Mouse (Mus musculus): ENCODE results near the gene Hnrnpul1. TPM values are rescaled to one million over a fixed set of nuclear protein-coding genes. Genes with fewer than 3 reads are reported as not detected.
A peak's percentile ranks its signal among the peaks of the same experiment; 100 is the strongest.

The Hnrnpul1 gene
- total and polyA plus RNA-seq, 2 experiments from 2014 or later, result 47.8 to 126 TPM

DNA sequence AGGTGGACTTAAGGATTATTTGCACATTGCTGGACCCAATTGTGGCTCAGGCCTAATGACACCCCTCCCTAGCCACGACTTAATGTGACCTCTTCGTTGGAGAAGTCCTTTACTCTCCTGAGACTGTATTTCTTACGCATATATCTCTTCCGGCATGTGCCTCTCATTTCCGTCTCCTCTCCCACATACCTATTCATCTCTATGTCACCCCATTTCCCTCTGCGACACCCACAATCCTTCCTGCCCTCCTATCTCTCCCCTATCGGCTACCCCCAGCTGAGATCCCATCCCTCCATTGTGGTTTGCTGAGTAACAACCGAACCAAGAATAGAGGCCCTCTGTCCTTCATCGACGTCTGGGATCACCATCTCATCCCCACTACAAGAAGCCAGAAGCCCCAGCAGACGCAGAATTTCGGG, 64.9 kb downstream of the Hnrnpul1 start:
- Histone ChIP-seq H3K9ac (replicated peaks; ENCODE audit: low read length, poor library complexity, severe bottlenecking) (peak overlapping the region; percentile 48; the same call in 1 of the 2 replicates), H3K27ac (ENCODE audit: low read depth, low read length) (no peak overlapping the region), H3K4me1 (ENCODE audit: insufficient read depth, low read length) (peaks cover 6% of the 10 kb centered on the region), H3K36me3 (ENCODE audit: insufficient read depth, low read length) (no peaks in the 10 kb centered on the region), H3K4me2 (ENCODE audit: low read depth, low read length, poor library complexity, severe bottlenecking) (peak overlapping the region; percentile 73), H3K27me3 (ENCODE audit: insufficient read depth, low read length) (peaks cover 42% of the 10 kb centered on the region), H3K4me3 (ENCODE audit: low read depth, low read length) (peak overlapping the region; percentile 38), H3K9me3 (ENCODE audit: low read length) (no peaks in the 10 kb centered on the region)
- ATAC-seq (ENCODE audit: low FRiP score) (no peak), DNase-seq (ENCODE audit: low spot score) (no peak)
- TF ChIP-seq CTCF (IDR thresholded peaks at IDR 0.05), result no peak
- 14% methylated on average over 12 of the region's 12 CpGs for WGBS

DNA sequence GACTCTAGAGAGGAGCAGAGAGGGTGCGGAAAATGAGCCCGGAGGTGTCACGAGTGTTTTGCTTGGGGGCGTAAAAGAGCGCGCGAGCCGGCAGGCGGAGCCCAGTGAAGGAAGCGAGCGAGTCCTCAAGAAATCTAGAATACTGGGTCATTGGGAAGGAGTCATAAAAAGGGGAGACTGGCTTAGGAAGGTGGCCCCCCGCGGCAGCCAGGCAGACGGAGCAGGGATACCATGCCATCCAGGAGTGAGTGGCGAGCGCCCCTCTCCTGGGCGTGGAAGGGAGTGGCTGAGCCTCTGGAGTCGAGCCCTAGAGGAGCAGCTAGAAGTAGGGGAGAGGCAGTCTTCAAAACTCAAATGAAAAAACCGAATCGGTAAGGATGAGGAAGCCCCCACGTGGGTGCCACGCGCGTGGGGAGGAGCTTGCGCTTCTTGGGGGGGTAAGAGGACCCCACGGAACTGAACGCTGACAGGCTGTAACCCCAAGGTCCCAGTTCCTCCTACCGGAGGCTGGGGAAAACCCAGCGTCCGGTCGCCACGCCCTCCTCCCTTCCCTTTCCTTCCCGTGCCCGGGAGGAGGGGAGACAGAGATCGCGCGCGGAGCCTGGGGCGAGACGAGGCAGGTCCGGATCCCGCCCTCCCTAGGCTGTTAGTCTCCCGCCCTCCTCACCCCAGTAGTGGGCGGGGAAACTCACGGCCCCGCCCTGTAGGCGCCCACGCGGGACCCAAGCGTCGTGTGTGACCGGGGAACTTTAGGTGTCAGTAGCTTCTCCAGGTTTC, 65.6 kb downstream of the Hnrnpul1 start:
- Histone ChIP-seq H3K9ac (replicated peaks; ENCODE audit: low read length, poor library complexity, severe bottlenecking) (peak overlapping the region; percentile 48; the same call in 1 of the 2 replicates), H3K9me3 (ENCODE audit: low read length) (no peaks in the 10 kb centered on the region), H3K4me3 (ENCODE audit: low read depth, low read length) (peak overlapping the region; percentile 38), H3K4me2 (ENCODE audit: low read depth, low read length, poor library complexity, severe bottlenecking) (peak overlapping the region; percentile 73), H3K27ac (ENCODE audit: low read depth, low read length) (no peak overlapping the region), H3K36me3 (ENCODE audit: insufficient read depth, low read length) (no peaks in the 10 kb centered on the region), H3K4me1 (ENCODE audit: insufficient read depth, low read length) (peaks cover 6% of the 10 kb centered on the region), H3K27me3 (ENCODE audit: insufficient read depth, low read length) (peaks cover 42% of the 10 kb centered on the region)
- DNase-seq (ENCODE audit: low spot score) (no peak), ATAC-seq (ENCODE audit: low FRiP score) (peak; percentile 29; the same call in 1 of the 2 replicates)
- no peak for TF ChIP-seq CTCF (IDR thresholded peaks at IDR 0.05)
- WGBS, result 2% methylated on average over 48 of the region's 52 CpGs

DNA sequence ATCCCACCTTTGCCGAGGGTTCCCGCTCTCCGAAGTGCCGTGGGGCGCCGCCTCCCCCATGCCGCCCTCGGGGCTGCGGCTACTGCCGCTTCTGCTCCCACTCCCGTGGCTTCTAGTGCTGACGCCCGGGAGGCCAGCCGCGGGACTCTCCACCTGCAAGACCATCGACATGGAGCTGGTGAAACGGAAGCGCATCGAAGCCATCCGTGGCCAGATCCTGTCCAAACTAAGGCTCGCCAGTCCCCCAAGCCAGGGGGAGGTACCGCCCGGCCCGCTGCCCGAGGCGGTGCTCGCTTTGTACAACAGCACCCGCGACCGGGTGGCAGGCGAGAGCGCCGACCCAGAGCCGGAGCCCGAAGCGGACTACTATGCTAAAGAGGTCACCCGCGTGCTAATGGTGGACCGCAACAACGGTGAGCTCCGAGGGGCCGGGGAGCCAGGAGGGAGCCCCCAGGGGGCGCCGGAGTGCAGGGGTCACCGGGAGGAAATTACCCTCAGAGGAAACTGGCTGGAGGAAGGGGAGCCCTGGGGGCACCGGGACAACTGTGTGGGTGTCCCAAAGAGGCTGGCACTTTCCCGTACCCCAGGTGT, 66.7 kb downstream of the Hnrnpul1 start:
- DNase-seq (ENCODE audit: low spot score) (no peak), ATAC-seq (ENCODE audit: low FRiP score) (no peak)
- no peak overlapping the region for H3K27ac ChIP-seq (ENCODE audit: low read depth, low read length)
- H3K27me3 ChIP-seq (ENCODE audit: insufficient read depth, low read length), result peaks cover 42% of the 10 kb centered on the region
- no peaks in the 10 kb centered on the region for H3K36me3 ChIP-seq (ENCODE audit: insufficient read depth, low read length)
- H3K4me1 ChIP-seq (ENCODE audit: insufficient read depth, low read length), result peaks cover 6% of the 10 kb centered on the region
- H3K4me3 ChIP-seq (ENCODE audit: low read depth, low read length), result peak overlapping the region; percentile 38
- TF ChIP-seq CTCF (IDR thresholded peaks at IDR 0.05), result 0 out of 2 replicates have a peak, but pooled peaks have one; percentile 23
- peak overlapping the region; percentile 39 for H3K9ac ChIP-seq (replicated peaks; ENCODE audit: low read length, poor library complexity, severe bottlenecking)
- no peaks in the 10 kb centered on the region for H3K9me3 ChIP-seq (ENCODE audit: low read length)
- under 1% methylated on average over 47 of the region's 47 CpGs for WGBS
- peak overlapping the region; percentile 73 for H3K4me2 ChIP-seq (ENCODE audit: low read depth, low read length, poor library complexity, severe bottlenecking)

DNA sequence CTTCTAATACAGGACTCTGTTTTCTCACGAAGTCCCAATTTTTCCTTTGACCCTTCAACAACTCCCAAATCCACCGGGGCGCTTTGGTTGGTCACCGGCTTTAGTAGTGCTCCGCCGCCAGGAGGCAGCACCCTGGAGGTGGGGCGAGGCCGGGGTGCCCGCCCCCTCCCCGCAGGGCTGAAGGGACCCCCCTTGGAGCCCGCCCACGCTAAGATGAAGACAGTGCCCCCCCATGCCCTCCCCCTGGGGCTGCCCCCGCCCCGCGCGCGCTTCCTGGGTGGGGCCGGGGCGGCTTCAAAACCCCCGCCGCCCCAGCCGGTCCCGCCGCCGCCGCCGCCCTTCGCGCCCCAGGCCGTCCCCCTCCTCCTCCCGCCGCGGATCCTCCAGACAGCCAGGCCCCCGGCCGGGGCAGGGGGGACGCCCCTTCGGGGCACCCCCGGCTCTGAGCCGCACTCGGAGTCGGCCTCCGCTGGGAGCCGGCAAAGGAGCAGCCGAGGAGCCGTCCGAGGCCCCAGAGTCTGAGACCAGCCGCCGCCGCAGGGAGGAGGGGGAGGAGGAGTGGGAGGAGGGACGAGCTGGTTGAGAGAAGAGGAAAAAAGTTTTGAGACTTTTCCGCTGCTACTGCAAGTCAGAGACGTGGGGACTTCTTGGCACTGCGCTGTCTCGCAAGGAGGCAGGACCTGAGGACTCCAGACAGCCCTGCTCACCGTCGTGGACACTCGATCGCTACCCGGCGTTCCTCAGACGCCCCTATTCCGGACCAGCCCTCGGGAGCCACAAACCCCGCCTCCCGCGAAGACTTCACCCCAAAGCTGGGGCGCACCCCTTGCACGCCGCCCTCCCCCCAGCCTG, 67.7 kb downstream of the Hnrnpul1 start, which contains the start of gene Tgfb1:
TSS of gene Tgfb1 (plus strand) at position 323 of the 852 bp plus-strand sequence.
- Histone ChIP-seq H3K4me2 (ENCODE audit: low read depth, low read length, poor library complexity, severe bottlenecking) (peak within 1 kb of the TSS; percentile 73), H3K27ac (ENCODE audit: low read depth, low read length) (no peak within 1 kb of the TSS), H3K36me3 (ENCODE audit: insufficient read depth, low read length) (no peaks in the 10 kb centered on the region), H3K9me3 (ENCODE audit: low read length) (no peaks in the 10 kb centered on the region), H3K9ac (replicated peaks; ENCODE audit: low read length, poor library complexity, severe bottlenecking) (peak within 1 kb of the TSS; percentile 39), H3K4me3 (ENCODE audit: low read depth, low read length) (peak within 1 kb of the TSS; percentile 38), H3K4me1 (ENCODE audit: insufficient read depth, low read length) (peaks cover 6% of the 10 kb centered on the region), H3K27me3 (ENCODE audit: insufficient read depth, low read length) (peaks cover 40% of the 10 kb centered on the region)
- DNase-seq (ENCODE audit: low spot score) (no peak), ATAC-seq (ENCODE audit: low FRiP score) (no peak)
- WGBS, result 1% methylated on average over 47 of the region's 69 CpGs
- TF ChIP-seq CTCF (IDR thresholded peaks at IDR 0.05), result peak; percentile 57

DNA sequence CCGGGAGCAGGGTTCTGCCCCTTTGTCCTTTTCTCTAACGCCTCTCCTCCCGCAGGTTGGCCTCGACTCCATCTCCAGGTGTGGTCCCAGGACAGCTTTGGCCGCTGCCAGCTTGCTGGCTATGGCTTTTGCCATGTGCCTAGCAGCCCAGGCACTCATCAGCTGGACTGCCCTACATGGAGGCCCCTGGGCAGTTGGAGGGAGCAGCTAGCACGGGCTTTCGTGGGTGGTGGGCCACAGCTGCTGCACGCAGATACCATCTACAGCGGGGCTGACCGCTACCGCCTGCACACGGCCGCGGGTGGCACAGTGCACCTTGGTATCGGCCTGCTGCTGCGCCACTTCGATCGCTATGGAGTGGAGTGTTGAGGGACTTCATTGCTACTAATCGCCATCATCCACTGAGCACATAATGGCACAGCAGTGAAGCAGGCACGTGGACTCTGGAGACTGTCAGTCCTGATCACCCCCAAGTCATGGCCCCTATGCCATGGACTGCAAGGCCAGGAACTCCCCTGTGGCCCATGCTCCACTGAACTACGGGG, 68.6 kb downstream of the Hnrnpul1 start:
- no peaks in the 10 kb centered on the region for H3K9me3 ChIP-seq (ENCODE audit: low read length)
- no peak overlapping the region for H3K27ac ChIP-seq (ENCODE audit: low read depth, low read length)
- no peak overlapping the region for H3K4me2 ChIP-seq (ENCODE audit: low read depth, low read length, poor library complexity, severe bottlenecking)
- H3K4me1 ChIP-seq (ENCODE audit: insufficient read depth, low read length), result peaks cover 6% of the 10 kb centered on the region
- H3K36me3 ChIP-seq (ENCODE audit: insufficient read depth, low read length), result no peaks in the 10 kb centered on the region
- no peak overlapping the region for H3K9ac ChIP-seq (replicated peaks; ENCODE audit: low read length, poor library complexity, severe bottlenecking)
- H3K27me3 ChIP-seq (ENCODE audit: insufficient read depth, low read length), result peaks cover 36% of the 10 kb centered on the region
- no peak overlapping the region for H3K4me3 ChIP-seq (ENCODE audit: low read depth, low read length)
- no peak for TF ChIP-seq CTCF (IDR thresholded peaks at IDR 0.05)
- 75% methylated on average over 21 of the region's 21 CpGs for whole genome bisulfite sequencing
- DNase-seq (ENCODE audit: low spot score), result no peak
- ATAC-seq (ENCODE audit: low FRiP score), result no peak
